Mouse (Mus musculus): ENCODE results near the gene Btbd35f16. TPM values are rescaled to one million over a fixed set of nuclear protein-coding genes. Genes with fewer than 3 reads are reported as not detected.
"Not testable (repeated sequence)": the region's sequence is repeated elsewhere in the genome, so short reads cannot be mapped to it uniquely, and the experiment has no call there.

Gene Btbd35f16
- not detected in 2 replicates for polyA plus RNA-seq (2012; rRNA removed)

DNA sequence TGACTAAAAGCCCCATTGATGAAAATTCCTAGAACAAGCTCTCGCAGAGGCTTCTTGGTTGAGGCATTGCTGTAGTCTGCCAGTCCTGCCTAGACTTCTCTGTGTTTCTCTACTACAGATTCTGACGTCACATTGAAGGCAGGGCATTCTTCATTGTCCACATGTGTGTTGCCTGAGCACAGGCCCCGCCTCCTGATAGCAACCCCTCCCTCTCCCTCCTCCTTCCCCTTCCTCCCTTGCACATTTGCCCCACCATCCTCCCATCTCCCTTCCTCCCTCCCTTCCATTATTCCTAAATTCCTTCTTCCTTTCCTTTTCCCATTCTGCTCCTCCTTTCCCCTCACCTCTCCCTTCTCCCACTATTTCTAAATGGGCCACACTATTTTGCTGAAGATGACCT lies at the start of gene Btbd35f16:
TSS of gene Btbd35f16 (minus strand) at position 101 of the 400 bp plus-strand sequence.
- H3K27me3 ChIP-seq (replicated peaks; ENCODE audit: control insufficient read depth, insufficient read depth, low read length); DNase-seq; H3K27ac ChIP-seq (ENCODE audit: insufficient read depth, low read depth, low read length); H3K36me3 ChIP-seq (ENCODE audit: control insufficient read depth, insufficient read depth, low read length); H3K4me1 ChIP-seq (ENCODE audit: control insufficient read depth, insufficient read depth, low read length); H3K4me3 ChIP-seq (ENCODE audit: insufficient read depth, low read depth, low read length): not testable (repeated sequence)
- no CpG with 5 or more reads among the region's 3 CpGs for WGBS

Other genes starting within 250 kb of the Btbd35f16 start
- gene Btbd35f10, start 204.1 kb downstream of the Btbd35f16 start, polyA plus RNA-seq (2012; rRNA removed), result not detected in 2 replicates
- not detected in 2 replicates for gene Btbd35f3, start 80.7 kb upstream of the Btbd35f16 start, polyA plus RNA-seq (2012; rRNA removed)
- not detected in 2 replicates for gene Btbd35f28, start 239.6 kb upstream of the Btbd35f16 start, polyA plus RNA-seq (2012; rRNA removed)